Mouse (Mus musculus): Measurements from ENCODE around the gene Slc22a14. TPM values are rescaled to one million over a fixed set of nuclear protein-coding genes. Genes with fewer than 3 reads are reported as not detected.

The Slc22a14 gene
- total RNA-seq, 1 experiment = 0.45 TPM

GRCm38 (mm10) chr9:119338350-119338749 is 27.0 kb downstream of the Slc22a14 start:
- Histone ChIP-seq H3K36me3 (ENCODE audit: control insufficient read depth, insufficient read depth, low read length, poor library complexity, severe bottlenecking) (peaks cover 3% of the 10 kb centered on the region; the same call in 1 of the 2 replicates), H3K27ac (ENCODE audit: insufficient read depth, low read depth, low read length, poor library complexity, severe bottlenecking) (no peak overlapping the region), H3K9me3 (ENCODE audit: control insufficient read depth, insufficient read depth, low read depth, low read length) (no peaks in the 10 kb centered on the region), H3K4me3 (ENCODE audit: insufficient read depth in 1 of 2, low read depth in 1 of 2, low read length in 2 of 2, poor library complexity in 1 of 2, severe bottlenecking in 1 of 2) (no peak overlapping the region), H3K4me1 (ENCODE audit: control insufficient read depth in 2 of 2, insufficient read depth in 2 of 2, low read length in 2 of 2, poor library complexity in 1 of 2) (peaks cover 3 to 19% of the 10 kb centered on the region in 2 experiments; a peak in 2 of 4 replicates), H3K9ac (ENCODE audit: insufficient read depth, low read depth, low read length, poor library complexity, severe bottlenecking) (no peak overlapping the region)
- in situ Hi-C loops (cut with MboI; ENCODE audit: low sequenced_read_pairs in 2 of 2, unreplicated experiment in 2 of 2) = no loop called here
- no peak for DNase-seq (ENCODE audit: low read depth, low spot score)
- TF ChIP-seq ZC3H11A (IDR thresholded peaks at IDR 0.05; ENCODE audit: borderline replicate concordance, low read depth, low read length) = no peak

- Histone ChIP-seq H3K4me3 (ENCODE audit: insufficient read depth in 1 of 2, low read depth in 1 of 2, low read length in 2 of 2, poor library complexity in 1 of 2, severe bottlenecking in 1 of 2) (no peak overlapping the region), H3K4me1 (ENCODE audit: control insufficient read depth in 2 of 2, insufficient read depth in 2 of 2, low read length in 2 of 2, poor library complexity in 1 of 2) (peaks cover 3 to 19% of the 10 kb centered on the region in 2 experiments; a peak in 2 of 4 replicates), H3K36me3 (ENCODE audit: control insufficient read depth, insufficient read depth, low read length, poor library complexity, severe bottlenecking) (peaks cover 2% of the 10 kb centered on the region; the same call in 1 of the 2 replicates), H3K27ac (ENCODE audit: insufficient read depth, low read depth, low read length, poor library complexity, severe bottlenecking) (no peak overlapping the region), H3K9ac (ENCODE audit: insufficient read depth, low read depth, low read length, poor library complexity, severe bottlenecking) (no peak overlapping the region), H3K9me3 (ENCODE audit: control insufficient read depth, insufficient read depth, low read depth, low read length) (no peaks in the 10 kb centered on the region)
- DNase-seq (ENCODE audit: low read depth, low spot score) = no peak
- in situ Hi-C loops (cut with MboI; ENCODE audit: low sequenced_read_pairs in 2 of 2, unreplicated experiment in 2 of 2) = no loop called here
- TF ChIP-seq HCFC1 (IDR thresholded peaks at IDR 0.05; ENCODE audit: borderline replicate concordance, insufficient read depth, low read length) (no peak), ZNF384 (IDR thresholded peaks at IDR 0.05; ENCODE audit: low read depth, low read length) (no peak), MAFK (IDR thresholded peaks at IDR 0.05; ENCODE audit: insufficient read depth, low read depth, low read length) (no peak), CHD2 (IDR thresholded peaks at IDR 0.05; ENCODE audit: low read depth, low read length) (no peak), ZC3H11A (IDR thresholded peaks at IDR 0.05; ENCODE audit: borderline replicate concordance, low read depth, low read length) (no peak)
These were observed 27.5 kb downstream of the Slc22a14 start for GRCm38 (mm10) chr9:119337842-119338241.

- H3K27ac ChIP-seq (ENCODE audit: insufficient read depth, low read depth, low read length, poor library complexity, severe bottlenecking) = no peak overlapping the region
These were observed 29.8 kb downstream of the Slc22a14 start for GRCm38 (mm10) chr9:119335571-119335970.

GRCm38 (mm10) chr9:119334834-119335233 is 30.5 kb downstream of the Slc22a14 start:
- H3K27ac ChIP-seq (ENCODE audit: insufficient read depth, low read depth, low read length, poor library complexity, severe bottlenecking) = no peak overlapping the region
- in situ Hi-C loops (cut with MboI; ENCODE audit: low sequenced_read_pairs in 2 of 2, unreplicated experiment in 2 of 2) = no loop called here
- no peak overlapping the region for H3K9ac ChIP-seq (ENCODE audit: insufficient read depth, low read depth, low read length, poor library complexity, severe bottlenecking)
- DNase-seq (ENCODE audit: low read depth, low spot score) = no peak
- H3K36me3 ChIP-seq (ENCODE audit: control insufficient read depth, insufficient read depth, low read length, poor library complexity, severe bottlenecking) = no peaks in the 10 kb centered on the region
- H3K4me3 ChIP-seq (ENCODE audit: insufficient read depth in 1 of 2, low read depth in 1 of 2, low read length in 2 of 2, poor library complexity in 1 of 2, severe bottlenecking in 1 of 2) = no peak overlapping the region
- no peaks in the 10 kb centered on the region for H3K9me3 ChIP-seq (ENCODE audit: control insufficient read depth, insufficient read depth, low read depth, low read length)
- TF ChIP-seq CHD2 (IDR thresholded peaks at IDR 0.05; ENCODE audit: low read depth, low read length) = no peak
- no peak for TF ChIP-seq MAFK (IDR thresholded peaks at IDR 0.05; ENCODE audit: insufficient read depth, low read depth, low read length)
- TF ChIP-seq ZC3H11A (IDR thresholded peaks at IDR 0.05; ENCODE audit: borderline replicate concordance, low read depth, low read length) = no peak
- TF ChIP-seq HCFC1 (IDR thresholded peaks at IDR 0.05; ENCODE audit: borderline replicate concordance, insufficient read depth, low read length) = no peak
- no peak for TF ChIP-seq ZNF384 (IDR thresholded peaks at IDR 0.05; ENCODE audit: low read depth, low read length)
- H3K4me1 ChIP-seq (ENCODE audit: control insufficient read depth in 2 of 2, insufficient read depth in 2 of 2, low read length in 2 of 2, poor library complexity in 1 of 2) = peaks cover 0 to 9% of the 10 kb centered on the region in 2 experiments; a peak in 1 of 4 replicates

More at GRCm38 (mm10) chr9:119335571-119335970, 29.8 kb downstream of the Slc22a14 start:
- no peak overlapping the region for H3K9ac ChIP-seq (ENCODE audit: insufficient read depth, low read depth, low read length, poor library complexity, severe bottlenecking)
- no peaks in the 10 kb centered on the region for H3K36me3 ChIP-seq (ENCODE audit: control insufficient read depth, insufficient read depth, low read length, poor library complexity, severe bottlenecking)
- H3K4me3 ChIP-seq (ENCODE audit: insufficient read depth in 1 of 2, low read depth in 1 of 2, low read length in 2 of 2, poor library complexity in 1 of 2, severe bottlenecking in 1 of 2) = no peak overlapping the region
- no peak for DNase-seq (ENCODE audit: low read depth, low spot score)
- in situ Hi-C loops (cut with MboI; ENCODE audit: low sequenced_read_pairs in 2 of 2, unreplicated experiment in 2 of 2) = no loop called here
- no peak for TF ChIP-seq ZC3H11A (IDR thresholded peaks at IDR 0.05; ENCODE audit: borderline replicate concordance, low read depth, low read length)
- TF ChIP-seq HCFC1 (IDR thresholded peaks at IDR 0.05; ENCODE audit: borderline replicate concordance, insufficient read depth, low read length) = no peak
- no peak for TF ChIP-seq CHD2 (IDR thresholded peaks at IDR 0.05; ENCODE audit: low read depth, low read length)
- no peak for TF ChIP-seq MAFK (IDR thresholded peaks at IDR 0.05; ENCODE audit: insufficient read depth, low read depth, low read length)
- TF ChIP-seq ZNF384 (IDR thresholded peaks at IDR 0.05; ENCODE audit: low read depth, low read length) = no peak
- H3K4me1 ChIP-seq (ENCODE audit: control insufficient read depth in 2 of 2, insufficient read depth in 2 of 2, low read length in 2 of 2, poor library complexity in 1 of 2) = peaks cover 0 to 13% of the 10 kb centered on the region in 2 experiments; a peak in 1 of 4 replicates
- H3K9me3 ChIP-seq (ENCODE audit: control insufficient read depth, insufficient read depth, low read depth, low read length) = no peaks in the 10 kb centered on the region

GRCm38 (mm10) chr9:119334324-119334723 is 31.0 kb downstream of the Slc22a14 start:
- in situ Hi-C loops (cut with MboI; ENCODE audit: low sequenced_read_pairs in 2 of 2, unreplicated experiment in 2 of 2) = no loop called here
- H3K9ac ChIP-seq (ENCODE audit: insufficient read depth, low read depth, low read length, poor library complexity, severe bottlenecking) = 0 out of 2 replicates have a peak overlapping the region, but pooled peaks have one; percentile 2
- H3K9me3 ChIP-seq (ENCODE audit: control insufficient read depth, insufficient read depth, low read depth, low read length) = no peaks in the 10 kb centered on the region
- no peak overlapping the region for H3K4me3 ChIP-seq (ENCODE audit: insufficient read depth in 1 of 2, low read depth in 1 of 2, low read length in 2 of 2, poor library complexity in 1 of 2, severe bottlenecking in 1 of 2)
- DNase-seq (ENCODE audit: low read depth, low spot score) = no peak
- H3K4me1 ChIP-seq (ENCODE audit: control insufficient read depth in 2 of 2, insufficient read depth in 2 of 2, low read length in 2 of 2, poor library complexity in 1 of 2) = peaks cover 0 to 7% of the 10 kb centered on the region in 2 experiments; a peak in 1 of 4 replicates
- no peak overlapping the region for H3K27ac ChIP-seq (ENCODE audit: insufficient read depth, low read depth, low read length, poor library complexity, severe bottlenecking)
- H3K36me3 ChIP-seq (ENCODE audit: control insufficient read depth, insufficient read depth, low read length, poor library complexity, severe bottlenecking) = no peaks in the 10 kb centered on the region
- no peak for TF ChIP-seq ZNF384 (IDR thresholded peaks at IDR 0.05; ENCODE audit: low read depth, low read length)
- TF ChIP-seq HCFC1 (IDR thresholded peaks at IDR 0.05; ENCODE audit: borderline replicate concordance, insufficient read depth, low read length) = no peak
- TF ChIP-seq ZC3H11A (IDR thresholded peaks at IDR 0.05; ENCODE audit: borderline replicate concordance, low read depth, low read length) = no peak
- no peak for TF ChIP-seq MAFK (IDR thresholded peaks at IDR 0.05; ENCODE audit: insufficient read depth, low read depth, low read length)
- no peak for TF ChIP-seq CHD2 (IDR thresholded peaks at IDR 0.05; ENCODE audit: low read depth, low read length)
